Mouse (Mus musculus) intestine, embryonic 16.5 days (tissue): ENCODE measurements at regions not wholly inside any gene's neighbourhood (a gene's known extent, or its start where the extent isn't known, plus 50 kb on each side); places are given as distances from the start of the nearest gene placed in this dataset.
A peak's percentile ranks its signal among the peaks of the same experiment; 100 is the strongest.

Source experiments
- ATAC-seq: fragments of 200-750 bp; cut with Nextera tagmentation; 2 replicates; pipeline ENCODE4 v1.8.0; 2017; ENCODE audit warnings: moderate TSS enrichment, moderate library complexity
- H3K27ac ChIP-seq: fragments of 300-500 bp; sonication (generic); 2 replicates; pipeline ENCODE4 v1.5.1; 2014; ENCODE audit warnings: mild to moderate bottlenecking, low read length
- H3K27me3 ChIP-seq: fragments of 300-500 bp; sonication (generic); replicated peaks from 2 replicates; pipeline ENCODE4 v1.6.1; 2014; ENCODE audit warnings: low read length, control low read depth, mixed read lengths; ENCODE audit not compliant: control insufficient read depth, insufficient read depth
- H3K36me3 ChIP-seq: fragments of 300-500 bp; sonication (generic); 2 replicates; pipeline ENCODE4 v1.6.1; 2014; ENCODE audit warnings: low read length, control low read depth; ENCODE audit not compliant: control insufficient read depth, insufficient read depth
- H3K4me1 ChIP-seq: fragments of 300-500 bp; sonication (generic); 2 replicates; pipeline ENCODE4 v1.6.1; 2014; ENCODE audit warnings: low read length, control low read depth, mixed read lengths; ENCODE audit not compliant: control insufficient read depth, insufficient read depth
- H3K4me2 ChIP-seq: fragments of 300-500 bp; sonication (generic); 2 replicates; pipeline ENCODE4 v1.6.1; 2014; ENCODE audit warnings: low read depth, low read length, control low read depth
- H3K4me3 ChIP-seq: fragments of 300-500 bp; sonication (generic); 2 replicates; pipeline ENCODE4 v1.5.1; 2014; ENCODE audit warnings: mild to moderate bottlenecking, low read length
- H3K9ac ChIP-seq: fragments of 300-500 bp; sonication (generic); 2 replicates; pipeline ENCODE4 v1.6.1; 2014; ENCODE audit warnings: low read depth, low read length
- H3K9me3 ChIP-seq: fragments of 300-500 bp; sonication (generic); 2 replicates; pipeline ENCODE4 v1.6.1; 2016; ENCODE audit warnings: low read length, control low read depth; ENCODE audit not compliant: control insufficient read depth
- WGBS: fragments of 180-500 bp; shearing (Covaris S2); extraction: QIAGEN DNeasy Blood & Tissue Kit; methylation state at CpG from one replicate; pipeline ENCODE4 v1.1.7; 2014; 5-methylcytosine and 5-hydroxymethylcytosine counted together

DNA sequence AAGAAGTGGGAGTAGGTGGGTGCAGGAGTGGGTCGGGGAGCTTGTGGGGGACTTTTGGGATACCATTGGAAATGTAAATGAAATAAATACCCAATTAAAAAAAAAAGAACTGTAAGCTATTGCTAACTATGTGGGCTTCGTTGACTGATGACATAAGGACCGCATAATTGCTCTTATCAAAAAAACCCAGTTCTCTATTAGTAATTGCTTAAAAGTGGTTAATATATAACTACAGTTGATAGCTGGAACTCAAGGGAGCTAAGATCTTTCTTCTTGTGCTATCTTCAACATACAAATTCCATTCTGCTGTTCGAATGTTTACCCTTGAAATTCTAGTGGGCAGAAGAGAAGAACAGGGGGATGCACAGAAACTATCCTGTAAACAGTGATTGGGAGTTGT is 598.5 kb downstream of the Cps1 start:
- H3K9ac ChIP-seq: no peak overlapping the region
- no peaks in the 10 kb centered on the region for H3K36me3 ChIP-seq
- no peaks in the 10 kb centered on the region for H3K9me3 ChIP-seq
- no peak overlapping the region for H3K4me3 ChIP-seq
- no peaks in the 10 kb centered on the region for H3K4me1 ChIP-seq
- ATAC-seq: peak; percentile 93
- H3K4me2 ChIP-seq: no peak overlapping the region
- no peaks in the 10 kb centered on the region for H3K27me3 ChIP-seq
- H3K27ac ChIP-seq: no peak overlapping the region
- WGBS: 62% methylated on average over 4 of the region's 4 CpGs
